Mouse (Mus musculus): Measurements from ENCODE around the gene Slc6a6.

Slc6a6 gene

GRCm38 (mm10) chr6:91728939-91729619 lies 45.2 kb downstream of the Slc6a6 start:
- DNase-seq: no peak

- peak; percentile 68 to 70 for DNase-seq
These were observed 45.8 kb downstream of the Slc6a6 start for GRCm38 (mm10) chr6:91729677-91730127.

- peak; percentile 75 to 84 for DNase-seq
These were observed 48.3 kb downstream of the Slc6a6 start for GRCm38 (mm10) chr6:91732138-91732537.

GRCm38 (mm10) chr6:91736471-91736870 lies 52.6 kb downstream of the Slc6a6 start:
- no peak for DNase-seq

GRCm38 (mm10) chr6:91737451-91737850 lies 53.6 kb downstream of the Slc6a6 start:
- DNase-seq: no peak

- DNase-seq: no peak
These were observed 54.2 kb downstream of the Slc6a6 start for GRCm38 (mm10) chr6:91738058-91738457.

- DNase-seq: peak; percentile 82 to 85
These were observed 57.2 kb downstream of the Slc6a6 start for GRCm38 (mm10) chr6:91741046-91741445.

- no peak for DNase-seq
These were observed 58.6 kb downstream of the Slc6a6 start for GRCm38 (mm10) chr6:91742466-91742865.

- DNase-seq: no peak
These were observed 59.1 kb downstream of the Slc6a6 start for GRCm38 (mm10) chr6:91742995-91743394.

- no peak for DNase-seq
These were observed 60.0 kb downstream of the Slc6a6 start for GRCm38 (mm10) chr6:91743886-91744285.

- DNase-seq: no peak
These were observed 61.4 kb downstream of the Slc6a6 start for GRCm38 (mm10) chr6:91745246-91745645.

GRCm38 (mm10) chr6:91745947-91746582 lies 62.2 kb downstream of the Slc6a6 start:
- DNase-seq: no peak

- no peak for DNase-seq
These were observed 62.9 kb downstream of the Slc6a6 start for GRCm38 (mm10) chr6:91746776-91747175.

- DNase-seq: peak; percentile 34 to 51
These were observed 67.1 kb downstream of the Slc6a6 start for GRCm38 (mm10) chr6:91750976-91751375.

GRCm38 (mm10) chr6:91752884-91753283 lies 69.0 kb downstream of the Slc6a6 start:
- DNase-seq: no peak

- no peak for DNase-seq
These were observed 70.2 kb downstream of the Slc6a6 start for GRCm38 (mm10) chr6:91754098-91754497.

GRCm38 (mm10) chr6:91754845-91755244 lies 71.0 kb downstream of the Slc6a6 start:
- DNase-seq: no peak

- DNase-seq: peak; percentile 36 to 53
These were observed 78.3 kb downstream of the Slc6a6 start for GRCm38 (mm10) chr6:91762051-91762742.

- DNase-seq: no peak
These were observed 83.7 kb downstream of the Slc6a6 start for GRCm38 (mm10) chr6:91767550-91767949.

GRCm38 (mm10) chr6:91773951-91774350 lies 90.1 kb downstream of the Slc6a6 start:
- DNase-seq: no peak

GRCm38 (mm10) chr6:91776543-91776942 lies 92.7 kb downstream of the Slc6a6 start:
- DNase-seq: peak; percentile 77 to 78

- no peak for DNase-seq
These were observed 95.4 kb downstream of the Slc6a6 start for GRCm38 (mm10) chr6:91779206-91779605.

GRCm38 (mm10) chr6:91785018-91785417 lies 101.2 kb downstream of the Slc6a6 start:
- peak; percentile 36 to 57 for DNase-seq

GRCm38 (mm10) chr6:91788311-91788798 lies 104.5 kb downstream of the Slc6a6 start:
- DNase-seq: no peak

Data from cerebellum, postnatal 14 days (tissue).